Mouse (Mus musculus) layer of hippocampus, postnatal 10 days (tissue): ENCODE measurements around the gene Gstt1. TPM values are rescaled to one million over a fixed set of nuclear protein-coding genes. Genes with fewer than 3 reads are reported as not detected.
"Not testable (repeated sequence)": the region's sequence is repeated elsewhere in the genome, so short reads cannot be mapped to it uniquely, and the experiment has no call there.

Experiments
- DNase-seq, 2 experiments: peaks; one replicate each; pipeline ENCODE4 v3.0.0; 2021; ENCODE audit warnings: low spot score in 2 of 2
- long read RNA-seq: library from polyadenylated mRNA; stranded (forward); transcript quantifications from one replicate; pipeline ENCODE4 v2.0.0, GENCODE M21; 2023
- total RNA-seq, 2 experiments: library from RNA; stranded (reverse); gene quantifications; 2 replicates each; pipeline ENCODE4 v1.2.3; 2021

Gstt1 gene
- total RNA-seq, result 1 to 10 TPM; 2.8 to 5.2 TPM
- long read RNA-seq, transcript Gstt1-201 (5 exons, 1,037 nt), result major isoform, 5 of 7 reads
- long read RNA-seq, partial matches to known transcripts, result 0 of 7 reads
- long read RNA-seq, other reads (novel, unspliced or antisense), result 2 of 7 reads

DNA sequence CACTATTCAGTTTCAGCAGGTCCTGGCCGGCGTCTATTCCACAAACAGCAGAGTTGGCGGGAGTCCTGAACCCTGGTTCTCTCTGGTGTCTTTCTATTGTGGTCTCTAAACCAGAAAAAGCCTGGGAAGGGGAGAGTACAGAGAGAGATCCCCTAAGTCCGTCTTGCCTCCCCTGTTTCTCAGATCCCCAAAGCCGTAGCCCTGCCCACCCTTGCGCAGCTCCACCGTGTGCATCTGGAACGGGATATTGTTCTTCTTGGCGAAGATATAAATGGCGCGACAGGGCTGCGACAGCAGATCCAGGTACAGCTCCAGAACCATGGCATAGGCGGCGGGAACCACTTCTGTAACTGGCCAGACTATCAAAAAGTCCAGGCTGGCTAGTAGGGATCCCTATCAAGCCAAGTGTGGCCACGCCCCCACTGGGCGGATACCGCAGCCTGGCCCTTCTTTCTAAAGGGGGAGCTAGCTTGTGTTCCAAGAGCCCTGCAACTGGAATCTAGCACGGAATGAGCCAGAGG, at the start of gene Gstt1:
TSS of gene Gstt1 (minus strand) at position 409 of the 521 bp plus-strand sequence.
- DNase-seq, result peak; percentile 21 to 38

DNA sequence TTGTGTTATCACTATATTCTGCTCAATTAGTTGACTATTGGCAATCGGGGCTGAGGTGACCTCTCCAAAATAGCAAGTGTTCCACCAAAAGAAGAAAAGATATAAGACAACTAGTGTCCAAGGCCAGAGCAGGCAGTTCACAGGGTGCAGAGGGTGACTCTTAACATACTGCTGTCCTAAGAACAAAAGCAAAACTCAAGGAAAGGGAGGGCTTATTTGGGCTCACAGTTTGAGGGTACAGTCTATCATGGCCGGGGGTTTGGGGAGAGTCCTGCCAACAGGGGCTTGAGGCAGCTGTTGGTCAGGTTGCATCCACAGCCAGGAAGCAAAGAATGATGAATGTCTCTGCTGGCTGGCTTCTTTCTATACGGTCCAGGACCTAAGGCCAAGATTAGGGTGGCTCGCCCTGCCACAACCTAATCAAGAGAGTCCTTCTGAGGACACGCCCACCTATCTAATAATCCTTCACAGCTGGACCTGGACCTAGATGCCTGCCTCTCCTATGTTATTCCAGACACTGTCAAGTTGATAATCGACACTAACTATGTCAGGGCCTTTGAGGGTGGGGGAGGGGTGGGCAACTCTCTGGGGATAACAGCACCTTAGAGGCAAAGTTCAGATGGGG, 47.0 kb upstream of the Gstt1 start:
- DNase-seq, result no peak

DNA sequence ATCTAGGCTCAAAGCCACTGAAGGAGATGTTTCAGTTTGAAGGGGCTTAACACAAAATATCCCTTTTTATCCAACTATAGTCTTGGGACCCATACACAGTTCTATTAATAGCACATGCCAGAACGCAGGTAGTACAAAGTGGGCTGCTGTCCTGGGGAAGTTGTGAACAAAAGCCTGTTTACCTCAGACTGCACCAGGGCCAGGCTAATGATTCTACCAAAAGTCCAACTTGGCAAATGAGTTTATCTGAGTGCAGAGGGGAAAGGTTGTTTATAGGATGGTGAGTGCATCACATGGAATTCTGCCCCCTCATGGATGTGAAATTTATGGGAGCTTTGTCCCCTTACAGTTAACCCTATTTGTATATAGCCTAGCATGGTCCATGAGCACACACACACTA, 46.4 kb upstream of the Gstt1 start:
- no peak for DNase-seq

DNA sequence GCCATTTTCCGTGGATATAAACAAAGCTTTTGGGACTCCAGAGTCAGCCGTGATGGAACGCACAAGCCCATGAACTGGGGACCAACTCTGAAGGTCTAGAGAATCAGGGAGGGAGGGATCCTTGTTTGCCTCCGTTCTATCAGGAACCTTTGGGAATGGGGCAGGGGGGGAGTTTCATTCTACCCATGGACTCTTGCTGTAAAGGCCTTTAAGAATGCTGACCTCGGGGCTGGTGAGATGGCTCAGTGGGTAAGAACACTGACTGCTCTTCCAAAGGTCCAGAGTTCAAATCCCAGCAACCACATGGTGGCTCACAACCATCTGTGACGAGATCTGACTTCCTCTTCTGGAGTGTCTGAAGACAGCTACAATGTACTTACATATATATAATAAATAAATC, 45.5 kb upstream of the Gstt1 start:
- DNase-seq, result not testable (repeated sequence)

DNA sequence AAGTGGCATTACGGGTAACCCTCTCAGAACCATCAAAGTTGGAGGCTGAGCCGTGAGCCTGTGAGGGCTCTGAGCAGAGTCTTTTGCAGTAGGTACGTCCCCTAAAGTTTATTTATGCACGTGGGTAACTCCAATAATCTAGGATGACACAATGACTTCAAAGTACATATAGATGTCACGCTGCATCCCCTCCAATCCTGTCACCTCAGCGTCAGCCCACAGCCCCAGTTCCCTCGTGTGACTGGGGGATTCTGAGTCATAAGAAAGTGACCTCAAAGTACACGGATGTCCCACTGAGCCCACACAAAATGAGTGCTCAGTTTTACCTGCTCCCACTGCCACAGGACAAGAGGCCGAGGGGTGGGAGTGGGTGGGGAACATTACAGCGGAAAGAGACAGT, 40.7 kb upstream of the Gstt1 start:
- no peak for DNase-seq

GRCm38 (mm10) chr10:75837248-75837759, 38.9 kb upstream of the Gstt1 start, which contains the start of gene Gstt2:
Gstt2 (minus strand) TSS chr10:75837424.
- DNase-seq, result peak; percentile 89 to 92

DNA sequence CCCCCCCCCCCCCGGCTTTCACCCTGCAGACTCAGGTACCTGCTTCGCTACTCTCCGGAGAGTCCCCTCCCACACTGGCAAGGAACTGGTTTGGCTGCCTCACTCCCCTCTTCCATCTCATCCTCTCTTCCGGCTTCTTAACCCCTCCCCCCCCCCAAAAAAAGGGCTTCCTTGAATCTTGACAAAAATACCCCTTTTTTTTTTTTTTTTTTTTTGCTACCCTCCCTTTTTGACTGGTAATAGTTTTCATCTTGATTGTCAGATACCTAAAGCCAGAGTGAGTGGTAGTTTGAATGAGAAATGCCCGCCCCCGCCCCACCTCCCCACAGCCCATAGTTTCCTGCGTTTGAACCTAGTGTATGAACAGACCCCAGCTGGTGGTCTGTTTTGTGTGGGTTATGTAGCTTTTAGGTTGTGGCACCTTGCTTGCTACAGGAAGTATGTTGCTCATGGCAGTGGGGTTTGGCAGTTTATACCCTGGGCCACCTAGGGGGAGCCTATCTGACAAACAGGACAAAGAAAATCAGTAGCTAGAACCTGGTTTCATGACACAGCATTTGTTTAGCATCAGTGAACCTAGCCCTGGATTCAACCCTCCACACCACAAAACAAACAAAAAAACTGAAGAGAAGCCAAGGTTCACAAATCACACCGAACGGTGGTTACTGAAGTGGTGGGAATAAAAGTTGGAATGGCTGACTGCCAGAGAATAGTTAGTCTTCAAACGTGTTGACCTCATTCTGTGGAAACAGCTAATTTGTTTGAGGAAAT, 37.6 kb upstream of the Gstt1 start:
- no peak for DNase-seq

DNA sequence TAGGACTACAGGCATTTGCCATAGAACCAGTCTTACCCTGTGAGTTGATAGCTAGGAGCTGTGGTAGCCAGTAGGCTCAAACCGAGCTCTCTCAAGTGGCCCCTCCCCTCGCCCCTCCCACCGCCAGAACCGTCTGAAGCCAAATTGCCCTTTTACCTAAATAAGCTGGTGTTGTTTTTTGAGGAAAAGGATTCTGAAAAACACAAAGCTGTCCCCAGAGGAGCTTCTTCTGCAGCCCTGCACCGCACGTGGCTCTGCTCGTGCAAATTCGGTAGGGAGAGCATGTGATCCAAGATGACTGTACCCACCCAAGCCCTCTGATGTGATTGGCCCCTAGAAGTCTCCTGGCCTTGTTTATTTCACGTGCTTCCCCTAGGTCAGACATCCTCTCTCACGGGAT, 36.9 kb upstream of the Gstt1 start:
- DNase-seq, result peak in 1 of 2 experiments; percentile 41

- DNase-seq, result no peak
Observed at GRCm38 (mm10) chr10:75834721-75835120, 36.3 kb upstream of the Gstt1 start.

DNA sequence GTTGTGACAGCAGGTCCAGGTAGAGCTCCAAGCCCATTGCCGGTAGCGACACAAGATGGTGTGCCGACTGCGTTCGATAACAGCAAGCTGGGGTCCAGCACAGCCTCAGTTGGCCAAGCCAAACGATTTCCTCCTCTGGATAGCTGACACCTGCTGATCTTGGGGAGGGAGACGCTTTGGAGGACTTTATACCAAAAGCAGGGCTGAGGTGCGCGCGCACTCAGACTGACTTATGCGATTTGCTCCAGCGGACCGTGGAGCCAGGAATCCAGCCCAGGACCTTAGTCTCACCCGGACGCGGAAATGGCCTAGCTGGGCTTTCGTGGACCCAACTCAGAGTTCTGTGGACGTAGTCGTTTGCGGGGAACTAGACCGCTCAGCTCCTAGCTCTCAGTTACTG, 35.9 kb upstream of the Gstt1 start:
- peak in 1 of 2 experiments; percentile 48 for DNase-seq

- DNase-seq, result no peak
Observed at GRCm38 (mm10) chr10:75833456-75834080, 35.2 kb upstream of the Gstt1 start.

DNA sequence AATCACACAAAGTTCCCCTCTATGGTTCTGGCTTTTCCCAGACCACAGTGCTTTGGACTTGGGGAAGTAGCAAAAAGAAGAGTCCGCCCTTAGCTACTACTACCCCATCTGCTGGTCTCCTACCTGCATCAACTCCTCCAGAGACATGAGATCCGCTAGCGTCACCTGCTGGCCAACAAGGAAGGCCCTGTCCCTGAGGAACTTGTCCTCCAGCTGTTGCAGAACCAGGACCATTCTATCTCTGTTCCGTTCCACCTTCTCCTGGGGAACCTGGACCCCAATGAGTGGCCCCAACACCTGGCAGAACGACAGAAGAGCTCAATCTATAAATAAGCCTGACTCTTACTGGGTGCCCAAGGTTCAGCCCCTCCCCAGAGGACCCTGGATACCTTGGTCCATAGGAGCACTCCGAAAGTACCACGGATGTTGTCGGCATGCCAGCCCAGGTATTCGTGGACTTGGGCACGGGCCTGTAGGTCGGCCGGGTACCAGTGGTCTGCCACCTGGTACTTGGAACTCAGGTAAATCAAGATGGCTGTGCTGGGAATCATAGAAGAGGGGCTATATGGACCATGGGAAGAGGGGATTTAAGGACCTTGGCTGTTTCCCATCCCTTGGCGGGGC, 34.0 kb upstream of the Gstt1 start:
- peak; percentile 49 to 57 for DNase-seq

DNA sequence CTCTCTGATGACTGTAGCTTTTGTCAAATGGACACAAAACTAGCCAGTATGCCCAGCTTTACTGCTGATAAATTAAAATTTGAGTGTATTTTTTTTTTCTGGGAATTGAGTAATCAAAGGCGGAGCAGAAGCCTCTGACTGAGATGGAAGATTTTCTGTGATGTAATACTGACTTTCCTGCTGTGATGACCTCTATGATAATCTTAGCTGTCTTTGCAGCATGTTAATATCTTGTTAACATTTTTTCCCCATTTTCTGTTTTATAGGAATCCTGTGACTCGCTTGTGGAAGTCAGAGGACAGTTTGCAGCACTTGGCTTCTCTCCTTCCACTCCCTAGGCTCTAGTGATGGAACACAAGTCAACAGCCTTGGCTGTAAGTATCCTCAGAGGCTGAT, 31.9 kb upstream of the Gstt1 start:
- DNase-seq, result no peak

GRCm38 (mm10) chr10:75829529-75830274, 31.3 kb upstream of the Gstt1 start:
- no peak for DNase-seq

DNA sequence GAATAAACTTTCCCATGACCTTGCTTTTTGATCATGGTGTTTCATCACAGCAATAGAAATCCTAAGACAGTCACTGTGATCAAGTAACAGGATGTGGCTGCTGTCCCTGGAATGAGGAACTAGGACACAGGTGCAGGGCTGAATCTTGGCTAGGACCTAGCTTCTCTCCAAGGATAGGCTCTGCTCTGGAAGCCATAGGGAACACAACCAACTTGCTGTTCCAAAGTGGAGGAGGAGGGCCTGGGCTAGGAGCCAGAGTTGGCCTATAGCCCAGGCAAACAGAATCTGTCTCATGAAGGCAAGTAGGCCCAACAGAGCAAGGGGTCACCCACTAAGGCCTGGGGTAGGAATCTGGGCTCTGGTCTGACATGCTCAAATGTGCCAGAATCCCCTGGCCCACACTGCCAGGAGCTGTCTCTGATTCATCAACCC, 30.1 kb upstream of the Gstt1 start:
- DNase-seq, result peak; percentile 46 to 64

- peak in 1 of 2 experiments; percentile 44 for DNase-seq
Observed at GRCm38 (mm10) chr10:75827668-75828360, 29.4 kb upstream of the Gstt1 start.

- no peak for DNase-seq
Observed at GRCm38 (mm10) chr10:75824530-75824929, 26.1 kb upstream of the Gstt1 start.

- DNase-seq, result no peak
Observed at GRCm38 (mm10) chr10:75823782-75824181, 25.4 kb upstream of the Gstt1 start.

- no peak for DNase-seq
Observed at GRCm38 (mm10) chr10:75822443-75822842, 24.1 kb upstream of the Gstt1 start, which contains the start of gene Gstt4. Gstt4 (minus strand) TSS chr10:75822543.

DNA sequence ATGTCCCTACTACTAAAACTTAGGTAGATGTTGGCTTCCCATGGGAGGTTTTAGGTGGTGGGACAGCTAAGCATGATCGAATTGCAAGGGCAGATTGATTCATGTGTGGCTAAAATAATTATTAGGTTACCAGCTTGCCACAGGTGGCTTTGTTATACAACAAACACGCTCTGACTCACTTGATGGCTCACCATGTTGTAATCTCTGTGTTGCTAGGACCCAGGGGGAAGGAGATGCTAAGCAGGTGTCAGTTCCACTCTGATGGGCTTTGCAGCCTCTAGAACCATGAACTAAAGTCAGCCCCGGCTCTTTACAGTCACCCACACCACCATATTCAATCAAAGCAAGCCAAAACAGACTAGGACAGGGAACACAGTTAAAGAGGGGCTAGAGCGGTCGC, 21.5 kb upstream of the Gstt1 start:
- DNase-seq, result no peak
